Mouse (Mus musculus) spleen, embryonic (tissue): Measurements from ENCODE around the gene Gabarap.
"Not testable (repeated sequence)": the region's sequence is repeated elsewhere in the genome, so short reads cannot be mapped to it uniquely, and the experiment has no call there.

Experiments
- CTCF ChIA-PET: fragments of 350-600 bp; sonication (Branson Sonifier 250); formaldehyde crosslinking; loops from one replicate; lab custom pipeline; 2022; lab: Charles Lee

Gabarap gene

GRCm38 (mm10) chr11:69990850-69991691 is at the start of gene Gabarap:
Gene Gabarap (plus strand): TSS chr11:69991143.
- CTCF ChIA-PET: no interaction called here

- CTCF ChIA-PET: no interaction called here
Measured at GRCm38 (mm10) chr11:69945216-69945615, 45.7 kb upstream of the Gabarap start.

DNA sequence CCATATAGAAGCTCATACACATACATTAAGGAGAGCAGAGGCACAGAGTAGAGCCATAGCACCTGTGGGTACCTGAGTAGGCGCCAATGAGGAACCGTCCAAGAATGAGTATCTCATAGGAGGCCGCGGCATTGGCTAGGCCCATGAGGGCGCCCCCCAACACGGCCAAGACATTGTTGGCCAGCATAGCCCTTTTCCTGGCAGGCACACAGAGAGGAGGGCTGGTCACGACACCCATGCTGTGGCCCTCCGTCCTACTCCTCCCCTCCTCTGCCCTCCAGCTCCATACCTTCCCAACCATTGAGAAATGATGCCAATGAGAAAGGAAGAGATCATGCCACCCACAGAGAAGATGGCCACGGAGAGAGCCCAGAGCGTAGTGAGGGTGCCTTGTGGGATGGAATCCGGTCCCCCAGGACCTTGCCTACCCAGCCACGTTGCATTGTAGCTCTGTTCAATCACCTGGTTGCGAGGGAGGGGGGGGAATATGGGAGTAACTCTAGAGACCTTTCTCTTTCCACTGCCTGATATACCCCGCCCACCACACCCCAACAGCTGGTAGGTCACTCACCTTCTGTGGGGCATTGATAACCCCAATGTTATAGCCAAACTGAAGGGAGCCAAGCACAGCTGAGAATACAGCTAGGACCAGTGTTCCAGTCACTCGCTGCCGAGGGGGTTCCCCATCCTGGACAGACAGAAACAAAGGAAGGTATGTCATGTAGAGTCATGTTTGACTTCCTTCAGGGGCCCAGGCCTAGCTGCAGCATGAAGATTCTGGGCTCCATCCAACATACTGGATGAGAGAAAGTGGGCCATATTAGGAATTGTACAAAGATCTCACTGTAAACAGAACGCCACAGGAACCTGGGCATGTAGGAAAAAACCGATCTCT is 44.7 kb upstream of the Gabarap start:
- CTCF ChIA-PET: interaction anchor here (1.0 to 1.7 kb wide), 2 partner anchors 12 to 17 kb away, joined by 3 to 20 read pairs; no protein-coding TSS in a partner anchor

DNA sequence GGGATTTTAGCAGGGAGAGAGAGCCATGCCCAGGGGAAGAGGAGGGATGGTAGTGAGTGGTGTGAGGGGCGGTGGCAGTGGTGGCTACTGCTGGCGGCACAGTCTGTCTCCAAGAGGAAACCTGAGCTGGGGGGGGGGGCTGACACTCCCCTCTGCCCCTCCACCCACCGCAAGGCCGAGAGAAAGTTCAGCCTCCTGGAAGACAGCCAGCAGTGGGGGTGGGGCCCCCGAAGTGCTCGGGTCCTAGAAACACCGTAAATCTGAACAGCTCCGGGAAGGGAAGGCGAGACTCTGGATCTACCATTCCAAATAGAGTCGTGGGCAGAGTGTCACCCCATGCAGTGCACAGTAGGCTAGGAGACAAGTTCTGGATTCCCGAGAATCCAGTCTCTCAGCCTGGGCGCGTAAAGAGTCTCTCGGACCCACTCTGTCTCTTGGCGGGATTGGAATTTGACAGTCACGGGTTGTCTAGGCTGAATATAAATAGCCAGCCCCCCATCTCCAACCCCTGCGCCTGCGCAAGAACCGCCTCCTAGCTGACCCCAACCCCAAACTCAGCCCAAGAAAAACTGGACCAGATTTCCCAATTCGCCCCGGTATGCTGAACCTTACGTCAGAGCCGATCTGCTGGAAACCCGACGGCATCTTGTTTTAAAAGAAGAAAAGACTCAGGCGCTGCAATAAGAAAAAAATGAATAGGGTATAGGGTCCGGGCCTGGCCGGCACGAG is 43.4 kb upstream of the Gabarap start:
- CTCF ChIA-PET: interaction anchor here (0.6 to 2.0 kb wide), 7 partner anchors 13 to 365 kb away, joined by 3 to 20 read pairs (median 3); partner anchors contain the start of genes Cldn7 and Kctd11

GRCm38 (mm10) chr11:69948066-69948762 is 42.7 kb upstream of the Gabarap start, which contains the start of gene Slc2a4:
Gene Slc2a4 (minus strand): TSS chr11:69948188.
- CTCF ChIA-PET: interaction anchor here (0.5 to 2.0 kb wide), 6 partner anchors 16 to 195 kb away, joined by 3 to 8 read pairs (median 3); partner anchors contain the start of genes Cldn7 and Kctd11

DNA sequence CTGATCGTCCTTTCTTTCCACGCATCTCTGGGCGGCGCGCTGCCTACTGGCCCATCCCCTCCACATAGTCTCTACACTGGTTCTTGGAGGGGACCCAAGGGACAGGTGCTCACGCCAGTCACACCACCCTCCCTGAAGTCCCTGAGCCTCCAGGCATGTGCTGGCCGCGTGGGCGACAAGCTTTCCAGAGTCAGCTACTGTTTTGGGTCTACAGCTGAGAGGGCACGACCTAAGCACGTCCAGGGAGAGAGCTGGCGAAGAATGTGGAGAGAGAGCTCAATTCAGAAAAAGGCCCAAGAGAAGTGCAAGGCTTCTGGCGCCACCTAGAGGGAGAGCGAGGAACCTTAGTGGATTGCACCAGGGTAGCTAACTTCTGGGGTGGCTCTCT is 42.2 kb upstream of the Gabarap start:
- CTCF ChIA-PET: interaction anchor here (0.7 to 2.0 kb wide), 3 partner anchors 16 to 68 kb away, joined by 3 to 8 read pairs (median 7); partner anchors contain the start of gene Kctd11

- CTCF ChIA-PET: interaction anchor here (0.6 to 1.0 kb wide), 3 partner anchors 15 to 149 kb away, joined by 3 read pairs; no protein-coding TSS in a partner anchor
Measured at GRCm38 (mm10) chr11:69950807-69951459, 40.0 kb upstream of the Gabarap start.

DNA sequence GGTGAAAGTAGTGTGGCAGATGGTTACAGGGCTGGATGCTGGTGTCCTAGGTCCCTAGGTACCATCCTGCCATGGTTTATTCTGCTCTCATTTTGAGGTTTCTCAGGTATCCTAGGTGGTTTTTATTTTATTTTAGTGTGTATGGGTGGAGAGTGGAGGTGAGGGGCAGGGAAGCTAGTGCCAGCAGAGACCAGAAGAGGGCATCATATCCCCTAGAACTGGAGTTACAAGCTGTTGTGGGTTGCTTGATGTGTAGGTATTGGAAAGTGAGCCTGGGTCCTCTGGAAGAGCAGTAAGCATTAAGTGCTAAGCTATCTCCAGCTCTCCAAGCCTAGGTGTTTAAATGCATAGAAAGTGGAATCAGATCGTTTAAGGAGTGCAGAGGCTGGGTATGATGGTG is 38.7 kb upstream of the Gabarap start:
- CTCF ChIA-PET: no interaction called here

GRCm38 (mm10) chr11:69953267-69953915 is 37.6 kb upstream of the Gabarap start:
- CTCF ChIA-PET: interaction anchor here (1.1 kb wide), 1 partner anchor 10 kb away, joined by 3 read pairs; no protein-coding TSS in a partner anchor

GRCm38 (mm10) chr11:69955618-69956017 is 35.3 kb upstream of the Gabarap start:
- CTCF ChIA-PET: not testable (repeated sequence)

- CTCF ChIA-PET: no interaction called here
Measured at GRCm38 (mm10) chr11:69956218-69956617, 34.7 kb upstream of the Gabarap start.

- CTCF ChIA-PET: no interaction called here
Measured at GRCm38 (mm10) chr11:69960616-69961015, 30.3 kb upstream of the Gabarap start.

DNA sequence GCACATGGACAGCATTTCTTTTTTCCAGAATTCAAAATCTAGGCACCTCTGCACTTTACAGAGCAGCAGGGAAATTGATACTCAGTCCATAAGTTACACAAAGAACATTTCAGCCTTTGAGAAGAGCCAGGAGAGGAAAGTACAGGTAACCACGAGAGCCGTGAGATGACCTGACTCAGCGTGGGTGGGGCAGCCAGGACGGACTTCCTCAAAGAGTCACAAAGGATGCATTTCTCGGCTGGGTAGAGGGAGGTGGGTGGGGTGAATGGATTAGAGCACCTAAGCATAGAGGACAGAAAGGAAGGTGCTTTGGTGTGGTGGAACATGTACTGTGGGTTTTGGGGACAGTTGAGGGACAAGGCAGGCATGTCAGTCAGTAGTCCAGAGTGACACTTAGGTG is 29.1 kb upstream of the Gabarap start:
- CTCF ChIA-PET: no interaction called here

DNA sequence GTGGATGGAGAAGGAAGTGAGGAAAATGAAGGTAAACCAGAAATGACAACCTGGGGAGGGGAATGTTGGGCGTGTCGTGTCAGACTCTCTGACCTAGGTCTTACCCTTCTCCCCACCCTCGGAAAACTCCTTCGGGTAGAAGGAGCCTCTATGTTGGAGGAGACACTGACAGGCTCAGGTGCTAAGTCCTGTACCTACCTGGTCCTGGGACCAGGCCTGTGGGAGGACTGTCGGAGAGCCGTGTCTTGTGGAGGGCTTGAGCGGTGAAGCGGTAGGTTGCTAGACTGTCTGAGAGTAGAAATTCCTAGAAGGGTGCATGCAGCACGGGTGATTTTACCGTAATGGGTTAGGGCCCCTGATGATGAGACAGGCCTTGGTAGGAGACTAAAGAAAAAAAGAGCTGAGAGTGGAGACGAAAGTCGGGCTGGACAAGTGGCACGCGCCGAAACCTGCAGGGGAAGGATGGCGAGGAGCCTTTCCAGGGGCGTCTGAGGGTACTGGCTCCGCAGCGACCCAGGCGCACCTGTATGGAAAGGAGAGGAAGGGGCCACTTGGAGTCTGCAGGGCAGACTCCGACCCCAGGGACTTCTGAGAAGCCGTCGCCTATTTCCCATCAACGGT is 26.2 kb upstream of the Gabarap start, which contains the start of gene Cldn7:
Gene Cldn7, plus strand, starts transcription at position 130 of the 621 bp plus-strand sequence.
- CTCF ChIA-PET: interaction anchor here (1.0 kb wide), 1 partner anchor 17 kb away, joined by 3 read pairs; the partner anchor contains the start of gene Slc2a4

DNA sequence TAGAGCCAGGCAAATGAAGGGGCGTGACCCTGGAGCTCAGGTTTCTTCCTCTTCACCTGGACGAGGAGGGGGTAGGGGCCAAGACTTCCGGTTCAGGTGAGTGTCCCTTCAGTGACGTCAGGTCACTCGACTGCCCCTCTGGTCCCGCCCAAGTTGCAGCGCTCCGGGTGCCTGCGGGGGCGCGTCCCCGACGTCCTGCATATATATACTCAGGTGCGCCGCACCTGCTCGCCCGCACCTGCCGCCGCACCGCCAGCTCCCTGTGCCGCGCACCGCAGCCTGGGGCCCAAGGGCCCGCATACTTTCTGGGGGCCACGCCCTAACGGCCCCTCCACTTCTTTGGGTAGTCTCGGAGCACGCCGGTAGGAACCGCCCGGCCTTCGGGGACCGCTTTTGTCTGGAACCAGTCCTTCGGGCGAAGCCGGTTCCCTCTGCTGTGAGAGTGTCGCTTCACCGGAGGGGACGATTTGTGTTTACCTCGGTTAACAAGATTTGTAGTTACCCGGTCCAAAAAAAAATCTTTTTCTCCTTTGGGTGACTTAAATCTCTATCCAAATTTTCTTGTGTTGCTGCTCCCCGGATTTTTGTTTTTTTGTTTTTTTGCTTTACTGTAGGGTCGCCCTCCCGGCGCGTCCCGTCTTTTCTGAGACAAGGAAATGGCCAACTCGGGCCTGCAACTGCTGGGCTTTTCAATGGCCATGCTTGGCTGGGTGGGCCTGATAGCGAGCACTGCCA is 25.5 kb upstream of the Gabarap start:
- CTCF ChIA-PET: interaction anchor here (1.0 kb wide), 1 partner anchor 18 kb away, joined by 3 read pairs; the partner anchor contains the start of gene Slc2a4

GRCm38 (mm10) chr11:69966006-69966859 is 24.7 kb upstream of the Gabarap start:
- CTCF ChIA-PET: no interaction called here
